Mouse (Mus musculus): ENCODE results near the gene Ppp2ca.
"Not testable (repeated sequence)": the region's sequence is repeated elsewhere in the genome, so short reads cannot be mapped to it uniquely, and the experiment has no call there.

The Ppp2ca gene

GRCm38 (mm10) chr11:52097016-52097415 lies 1.5 kb upstream of the Ppp2ca start:
- DNase-seq (ENCODE audit: low spot score in 2 of 2): no peak

DNA sequence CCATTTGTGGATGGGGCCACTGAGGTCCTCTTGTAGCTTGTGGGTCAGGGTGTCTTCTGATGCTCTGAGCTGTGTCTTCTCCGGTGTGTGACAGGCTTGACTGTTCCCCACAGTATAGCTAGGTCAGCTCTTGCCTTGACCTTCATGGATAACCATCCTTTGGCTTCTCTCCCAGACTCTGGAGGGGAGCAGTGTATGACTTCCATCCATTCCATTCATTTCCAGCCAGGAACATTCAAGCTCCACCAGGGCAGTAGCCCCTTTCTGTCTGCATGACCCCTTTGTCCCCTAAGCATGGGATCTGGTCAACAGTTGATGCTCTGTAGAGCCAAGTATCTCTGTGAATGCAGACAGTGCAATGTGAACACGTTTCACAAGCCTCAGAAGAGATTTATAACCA lies 885 bp upstream of the Ppp2ca start:
- DNase-seq (ENCODE audit: low spot score in 2 of 2): no peak

- peak; percentile 73 to 88 for DNase-seq (ENCODE audit: low spot score in 2 of 2)
These were observed 715 bp downstream of the Ppp2ca start for GRCm38 (mm10) chr11:52099031-52099761.

DNA sequence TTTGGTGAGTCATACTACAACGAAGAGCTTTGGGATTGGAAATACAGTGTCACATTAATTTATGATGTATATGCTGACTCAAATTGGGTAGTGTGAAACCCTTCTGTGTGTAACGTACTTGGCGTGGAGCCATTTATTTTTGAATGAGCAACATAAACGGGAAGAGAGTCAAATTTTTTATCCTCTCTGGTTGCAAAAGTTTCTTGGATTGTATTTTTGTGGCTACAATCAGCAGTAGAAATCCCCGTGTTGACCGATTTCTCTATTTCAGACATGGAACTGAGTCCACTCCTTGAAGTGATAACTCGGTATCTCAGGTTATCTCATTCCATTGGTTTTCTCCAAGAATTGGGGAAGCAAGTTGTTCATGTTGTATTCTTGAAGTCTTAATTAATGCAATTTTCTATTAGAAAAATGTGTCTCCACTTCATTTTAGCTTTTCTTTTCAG lies 1.3 kb downstream of the Ppp2ca start:
- no peak for DNase-seq (ENCODE audit: low spot score in 2 of 2)

DNA sequence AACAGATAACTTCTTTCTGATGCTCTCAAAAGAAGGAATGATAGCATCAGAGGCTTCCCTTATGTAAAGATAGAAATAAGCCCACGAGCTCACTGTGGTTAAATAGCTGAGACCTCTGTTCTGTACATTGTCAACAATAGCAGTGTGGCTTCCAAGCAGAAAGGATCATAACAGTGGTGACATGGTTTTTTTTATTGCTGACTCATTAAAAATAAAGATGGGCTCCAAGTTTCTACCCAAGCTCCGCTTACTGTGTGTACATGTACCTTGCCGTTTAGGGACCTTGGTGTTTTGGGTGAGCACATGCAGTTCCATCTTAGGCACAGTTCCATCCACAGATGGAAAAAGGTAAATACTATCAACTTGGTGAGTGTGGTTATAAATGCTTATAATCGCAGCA lies 4.5 kb downstream of the Ppp2ca start:
- DNase-seq (ENCODE audit: low spot score in 2 of 2): no peak

DNA sequence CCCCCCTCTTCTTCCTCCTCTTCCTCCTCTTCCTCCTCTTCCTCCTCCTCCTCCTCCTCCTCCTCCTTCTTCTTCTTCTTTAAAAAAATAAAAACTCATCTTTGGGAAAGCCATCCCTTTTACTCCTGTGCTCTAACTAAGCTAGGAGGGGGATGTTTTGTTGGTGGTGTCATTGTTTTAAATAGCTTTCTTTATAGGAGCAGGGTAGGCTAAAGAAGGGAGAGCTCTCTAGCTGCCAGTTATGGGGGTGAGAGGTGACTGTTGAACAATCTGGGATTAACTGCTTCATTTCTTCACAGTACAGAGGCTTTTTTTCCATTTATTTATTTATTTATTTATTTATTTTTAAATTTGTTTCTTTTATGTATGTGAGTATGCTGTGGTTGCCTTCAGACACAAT lies 7.0 kb downstream of the Ppp2ca start:
- no peak for DNase-seq (ENCODE audit: low spot score in 2 of 2)

GRCm38 (mm10) chr11:52106037-52106436 lies 7.6 kb downstream of the Ppp2ca start:
- no peak for DNase-seq (ENCODE audit: low spot score in 2 of 2)

DNA sequence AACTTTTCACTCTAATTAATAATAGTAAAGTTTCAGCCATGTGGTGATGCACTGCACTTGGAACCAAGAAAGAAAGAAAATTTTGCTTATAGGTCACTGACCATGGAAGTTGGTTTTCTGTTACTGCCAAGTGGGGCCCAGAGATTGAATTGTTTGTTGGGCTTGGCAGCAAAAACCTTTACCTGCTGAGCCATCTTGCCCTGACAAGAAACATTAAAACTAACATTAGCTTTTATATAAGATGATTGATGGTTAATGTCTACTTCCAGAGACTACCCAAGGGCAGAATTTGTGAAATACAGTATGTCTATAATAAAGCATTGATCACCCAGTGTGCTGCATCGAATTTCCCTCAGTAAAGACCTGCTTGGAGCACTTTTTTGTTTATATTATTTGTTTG lies 8.0 kb downstream of the Ppp2ca start:
- DNase-seq (ENCODE audit: low spot score in 2 of 2): no peak

DNA sequence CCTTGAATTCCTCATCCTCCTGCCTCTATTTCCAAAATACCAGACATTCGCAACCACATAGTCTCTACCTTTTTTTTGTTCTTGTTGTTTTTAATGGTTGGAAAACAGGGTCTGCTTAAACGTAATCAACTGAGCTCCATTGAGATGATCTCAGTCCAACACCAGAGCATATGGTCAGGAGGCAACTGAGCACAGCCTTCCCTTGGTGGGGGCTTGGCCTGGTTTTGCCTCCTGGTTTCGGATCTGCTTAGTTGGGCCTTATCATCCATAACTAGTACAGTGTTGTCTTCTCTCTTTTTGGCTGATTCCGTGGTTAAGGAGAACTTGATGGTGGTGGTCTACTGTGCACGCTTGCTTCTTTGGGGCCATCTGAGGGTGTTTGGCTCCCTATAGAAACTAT lies 10.3 kb downstream of the Ppp2ca start:
- no peak for DNase-seq (ENCODE audit: low spot score in 2 of 2)

DNA sequence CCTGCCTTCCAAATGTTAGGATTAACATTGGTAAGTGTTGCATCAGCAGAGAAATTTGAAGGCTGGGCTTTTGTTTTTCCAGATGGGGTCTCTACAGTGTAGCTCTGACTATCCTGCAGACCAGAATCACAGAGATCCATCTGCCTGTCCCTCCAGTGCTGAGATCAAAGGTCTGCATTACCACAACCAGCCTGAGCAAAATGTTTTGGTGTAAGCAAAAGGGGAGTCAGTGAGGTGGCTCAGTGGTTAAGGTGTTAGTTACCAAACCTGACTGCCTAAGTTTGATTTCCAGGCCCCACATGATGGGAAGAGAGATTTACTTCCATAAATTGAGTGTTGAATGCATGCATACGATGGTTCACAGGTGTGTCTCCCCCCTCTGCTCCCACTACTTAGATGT lies 10.9 kb downstream of the Ppp2ca start:
- DNase-seq (ENCODE audit: low spot score in 2 of 2): no peak

DNA sequence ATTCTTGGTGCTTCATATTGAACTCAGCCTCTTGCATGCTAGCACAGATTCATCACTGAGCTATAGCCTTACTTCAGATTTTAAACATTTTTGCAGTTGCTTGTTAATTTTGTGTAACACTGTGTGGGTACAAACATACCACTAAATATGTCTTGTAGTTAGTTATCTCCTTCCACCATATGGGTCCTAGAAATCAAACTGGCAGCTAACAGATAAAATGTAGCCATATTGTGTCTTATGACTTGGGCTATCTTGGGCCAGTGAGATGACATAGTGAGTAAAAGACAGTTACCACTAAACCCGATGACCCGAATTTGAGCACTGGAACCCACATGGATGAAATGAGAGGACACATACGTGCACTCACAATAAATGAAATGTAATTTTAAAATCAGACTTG lies 17.0 kb downstream of the Ppp2ca start:
- no peak for DNase-seq (ENCODE audit: low spot score in 2 of 2)

GRCm38 (mm10) chr11:52116117-52116516 lies 17.6 kb downstream of the Ppp2ca start:
- not testable (repeated sequence) for DNase-seq (ENCODE audit: low spot score in 2 of 2)

- DNase-seq (ENCODE audit: low spot score in 2 of 2): no peak
These were observed 18.7 kb downstream of the Ppp2ca start for GRCm38 (mm10) chr11:52117156-52117555.

DNA sequence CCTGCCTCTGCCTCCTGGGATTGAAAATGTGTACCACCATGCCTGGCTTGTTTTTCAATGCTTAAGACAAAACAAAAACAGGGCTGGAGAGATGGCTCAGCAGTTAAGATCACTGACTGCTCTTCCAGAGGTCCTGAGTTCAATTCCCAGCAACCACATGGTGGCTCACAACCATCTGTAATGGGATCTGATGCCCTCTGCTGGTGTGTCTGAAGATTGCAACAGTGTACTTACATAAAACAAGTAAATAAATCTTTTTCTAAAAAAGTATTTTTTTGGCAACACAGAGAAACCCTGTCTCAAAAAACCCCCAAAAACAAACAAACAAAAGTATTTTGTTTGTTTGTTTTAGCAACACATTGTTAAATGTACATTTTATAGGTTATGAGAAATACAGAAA lies 21.9 kb downstream of the Ppp2ca start:
- DNase-seq (ENCODE audit: low spot score in 2 of 2): not testable (repeated sequence)

DNA sequence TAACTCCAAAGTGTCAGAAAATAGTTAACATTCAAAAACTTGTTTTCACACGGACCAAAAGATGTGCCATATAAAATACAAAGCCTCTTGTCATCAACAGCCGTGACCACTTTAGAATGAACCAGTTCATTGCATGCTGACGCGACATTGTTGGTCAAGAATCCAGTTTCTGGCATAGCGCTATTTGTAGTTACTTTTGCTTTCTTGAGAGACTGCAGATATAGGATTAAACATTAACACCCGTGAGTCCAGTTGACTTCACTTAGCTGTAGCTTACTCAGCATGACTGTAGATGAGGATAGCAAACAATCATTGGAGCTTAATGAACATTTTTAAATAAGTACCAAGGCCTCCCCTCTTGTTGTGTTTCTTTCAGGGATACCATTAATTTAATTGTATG lies 23.6 kb downstream of the Ppp2ca start:
- no peak for DNase-seq (ENCODE audit: low spot score in 2 of 2)

DNA sequence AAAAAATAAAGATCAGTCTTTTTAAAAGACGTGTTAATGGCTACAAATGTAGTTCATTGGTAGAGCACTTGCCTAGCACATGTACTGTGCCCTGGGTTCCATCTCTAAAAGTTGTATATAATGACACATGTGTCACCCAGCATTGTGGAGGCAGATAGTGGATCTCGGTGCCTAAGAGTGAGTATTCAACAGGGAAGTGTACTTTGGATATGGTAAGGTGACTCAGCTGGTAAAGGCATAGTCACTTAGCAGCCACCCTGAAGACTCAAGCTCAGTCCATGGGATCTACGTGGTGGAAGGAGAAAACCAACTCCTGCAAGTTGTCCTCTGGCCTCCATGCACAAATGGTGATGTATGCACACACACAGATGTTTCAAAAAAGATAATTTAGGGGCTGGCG lies 26.0 kb downstream of the Ppp2ca start:
- DNase-seq (ENCODE audit: low spot score in 2 of 2): no peak

DNA sequence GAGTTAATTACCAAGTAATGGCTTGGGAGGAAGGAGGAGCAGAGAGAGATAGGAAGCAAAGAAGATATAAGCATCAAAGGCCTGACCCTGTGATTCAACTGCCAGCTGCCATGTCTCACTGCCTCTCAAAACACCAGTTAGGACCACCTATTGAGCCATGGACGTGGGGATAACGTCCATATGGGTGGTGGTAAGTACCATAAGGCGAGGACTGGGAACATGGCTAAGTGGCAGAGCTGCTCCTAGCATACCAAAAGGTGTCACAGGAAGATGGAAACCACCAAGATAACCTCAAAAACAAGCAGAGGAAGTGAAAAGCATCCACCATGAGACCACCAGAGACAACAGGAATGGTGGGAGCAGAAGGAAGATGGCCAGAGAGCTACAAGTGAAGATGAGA lies 28.7 kb downstream of the Ppp2ca start:
- no peak for DNase-seq (ENCODE audit: low spot score in 2 of 2)

- no peak for DNase-seq (ENCODE audit: low spot score in 2 of 2)
These were observed 29.3 kb downstream of the Ppp2ca start for GRCm38 (mm10) chr11:52127760-52128159.

DNA sequence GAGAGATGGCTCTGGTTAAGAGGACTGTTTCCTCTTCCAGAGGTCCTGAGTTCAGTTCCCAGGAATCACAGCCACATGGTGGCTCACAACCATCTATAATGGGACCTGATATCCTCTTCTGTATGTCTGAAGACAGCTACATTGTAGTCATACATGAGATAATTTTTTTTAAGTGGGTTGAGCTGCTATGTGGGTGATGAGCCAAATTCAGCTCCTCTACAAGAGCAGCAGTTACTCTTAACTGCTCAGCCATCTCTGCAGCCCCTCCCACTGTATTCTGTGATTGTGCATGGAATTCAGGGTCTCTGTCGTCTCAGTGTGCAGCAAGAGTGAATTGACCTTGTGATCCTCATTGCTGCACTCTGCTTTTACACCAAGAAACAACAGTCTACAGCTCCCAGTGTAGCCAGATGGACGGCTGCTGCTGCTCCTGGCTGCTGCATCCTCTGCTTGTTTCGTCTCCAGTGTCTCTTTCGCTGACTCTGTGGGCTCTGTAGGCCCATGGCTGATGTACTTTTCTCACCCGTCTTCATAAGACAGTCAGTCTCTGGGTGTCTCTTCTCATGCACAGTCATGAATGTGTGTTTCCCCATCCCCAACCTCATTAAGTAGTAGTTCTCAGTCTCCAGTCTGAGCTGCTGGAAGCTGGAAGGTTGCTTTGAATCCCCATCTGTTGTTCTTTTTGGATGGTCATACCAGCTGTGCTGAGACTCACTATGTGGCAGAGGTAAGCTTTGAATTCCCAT lies 30.0 kb downstream of the Ppp2ca start:
- DNase-seq (ENCODE audit: low spot score in 2 of 2): no peak

DNA sequence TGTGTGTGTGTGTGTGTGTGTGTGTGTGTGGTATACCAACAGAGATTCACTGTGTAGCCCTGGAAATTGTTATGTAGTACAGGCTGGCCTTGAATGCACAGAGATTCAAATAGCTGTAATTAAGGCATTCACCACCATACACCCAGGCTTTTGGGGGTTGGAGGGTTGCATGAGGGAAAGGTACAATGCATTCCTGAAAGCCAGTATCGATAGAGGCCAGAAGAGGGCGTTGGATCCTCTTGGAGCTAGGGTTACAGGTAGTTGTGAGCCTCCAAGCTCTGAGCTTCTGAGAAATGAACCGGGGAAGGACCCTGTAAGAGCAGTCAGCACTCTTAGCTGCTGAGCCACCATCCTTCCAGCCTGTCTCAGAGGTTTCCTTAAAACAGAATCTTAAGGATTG lies 30.7 kb downstream of the Ppp2ca start:
- DNase-seq (ENCODE audit: low spot score in 2 of 2): no peak

DNA sequence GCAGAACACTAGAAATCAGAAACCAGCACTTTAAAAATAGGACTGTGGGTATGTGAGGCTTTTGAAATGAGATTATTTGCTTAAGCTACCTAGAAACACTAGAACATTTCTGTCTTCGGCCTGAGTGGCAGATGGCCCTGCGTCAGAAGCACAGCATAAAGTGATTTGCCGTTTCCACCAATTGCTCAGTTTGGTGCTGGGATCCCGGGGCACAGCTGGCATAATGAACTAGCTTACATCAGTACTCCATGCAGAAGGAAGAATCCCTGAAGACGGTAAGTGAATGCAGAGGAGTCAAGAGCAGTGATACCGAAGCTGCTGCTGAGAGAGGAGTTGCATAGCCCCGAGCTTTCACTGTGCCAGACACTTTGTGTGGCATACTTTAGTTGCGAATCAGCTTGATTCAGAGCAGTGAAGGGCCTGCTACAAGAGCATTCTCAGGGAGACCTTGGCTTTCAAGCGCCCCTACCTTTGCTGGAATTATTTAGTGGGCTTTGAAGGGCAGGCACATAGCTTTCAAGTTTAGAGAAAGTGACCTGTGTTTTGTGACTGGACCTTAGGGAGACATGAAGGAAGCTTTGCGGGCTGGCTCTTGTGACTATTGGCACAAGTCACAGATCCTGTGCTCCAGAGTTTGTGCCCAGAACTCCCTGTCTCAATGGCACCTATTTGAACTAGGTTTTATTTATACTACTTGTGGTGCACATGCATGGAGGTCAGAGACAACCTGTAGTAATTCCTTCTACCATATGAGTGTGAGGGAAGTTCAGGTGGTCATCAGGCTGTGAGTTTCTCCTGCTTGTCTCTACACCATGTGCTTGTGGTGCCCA lies 31.4 kb downstream of the Ppp2ca start:
- DNase-seq (ENCODE audit: low spot score in 2 of 2): no peak

GRCm38 (mm10) chr11:52130451-52131068 lies 32.1 kb downstream of the Ppp2ca start:
- DNase-seq (ENCODE audit: low spot score in 2 of 2): no peak
